Mouse (Mus musculus) intestine, postnatal 0 days (tissue): ENCODE data around the gene Hist1h2ap. TPM values are rescaled to one million over a fixed set of nuclear protein-coding genes. Genes with fewer than 3 reads are reported as not detected.
"Not testable (repeated sequence)": the region's sequence is repeated elsewhere in the genome, so short reads cannot be mapped to it uniquely, and the experiment has no call there.

Source experiments
- ATAC-seq: fragments of 200-750 bp; cut with Nextera tagmentation; 2 replicates; pipeline ENCODE4 v1.8.0; 2017; ENCODE audit warnings: mild to moderate bottlenecking, moderate TSS enrichment, moderate library complexity
- H3K27ac ChIP-seq: fragments of 300-500 bp; sonication (generic); 2 replicates; pipeline ENCODE4 v1.5.1; 2014; ENCODE audit warnings: mild to moderate bottlenecking, low read depth, low read length, moderate library complexity
- H3K27me3 ChIP-seq: fragments of 300-500 bp; sonication (generic); replicated peaks from 2 replicates; pipeline ENCODE4 v1.6.1; 2014; ENCODE audit warnings: low read length, mixed read lengths; ENCODE audit not compliant: control insufficient read depth, insufficient read depth
- H3K36me3 ChIP-seq: fragments of 300-500 bp; sonication (generic); 2 replicates; pipeline ENCODE4 v1.6.1; 2014; ENCODE audit warnings: mild to moderate bottlenecking, moderate library complexity; ENCODE audit not compliant: control insufficient read depth, insufficient read depth
- H3K4me1 ChIP-seq: fragments of 300-500 bp; sonication (generic); replicated peaks from 2 replicates; pipeline ENCODE4 v1.6.1; 2014; ENCODE audit warnings: antibody characterized with exemption, low read length, mixed read lengths; ENCODE audit not compliant: control insufficient read depth, insufficient read depth
- H3K4me2 ChIP-seq: fragments of 300-500 bp; sonication (generic); replicated peaks from 2 replicates; pipeline ENCODE4 v1.6.1; 2014; ENCODE audit warnings: low read depth, mild to moderate bottlenecking, moderate library complexity
- H3K4me3 ChIP-seq: fragments of 300-500 bp; sonication (generic); 2 replicates; pipeline ENCODE4 v1.5.1; 2014; ENCODE audit warnings: low read depth, low read length
- H3K9ac ChIP-seq: fragments of 300-500 bp; sonication (generic); 2 replicates; pipeline ENCODE4 v1.6.1; 2014; ENCODE audit warnings: mild to moderate bottlenecking, low read depth, low read length
- H3K9me3 ChIP-seq: fragments of 300-500 bp; sonication (generic); 2 replicates; pipeline ENCODE4 v1.6.1; 2016; ENCODE audit warnings: mixed run types; ENCODE audit not compliant: control insufficient read depth
- CTCF ChIP-seq: sonication (generic); IDR thresholded peaks from 2 replicates; pipeline ENCODE4 v1.5.1; 2016; ENCODE audit warnings: low read depth, mild to moderate bottlenecking, control low read depth, antibody characterized with exemption, moderate library complexity
- WGBS: fragments of 180-500 bp; shearing (Covaris S2); extraction: QIAGEN DNeasy Blood & Tissue Kit; methylation state at CpG from one replicate; pipeline ENCODE4 v1.1.7; 2014; 5-methylcytosine and 5-hydroxymethylcytosine counted together
- polyA plus RNA-seq: library from polyadenylated mRNA; unstranded; fragments of >200 nt; fragmentation: Nextera tagmentation; extraction: Ambion mirVana; gene quantifications from 2 replicates; pipeline ENCODE4 v1.2.1, GENCODE M21; 2015

Hist1h2ap gene
- polyA plus RNA-seq, 1 experiment from 2014 or later: 1,780 TPM

DNA sequence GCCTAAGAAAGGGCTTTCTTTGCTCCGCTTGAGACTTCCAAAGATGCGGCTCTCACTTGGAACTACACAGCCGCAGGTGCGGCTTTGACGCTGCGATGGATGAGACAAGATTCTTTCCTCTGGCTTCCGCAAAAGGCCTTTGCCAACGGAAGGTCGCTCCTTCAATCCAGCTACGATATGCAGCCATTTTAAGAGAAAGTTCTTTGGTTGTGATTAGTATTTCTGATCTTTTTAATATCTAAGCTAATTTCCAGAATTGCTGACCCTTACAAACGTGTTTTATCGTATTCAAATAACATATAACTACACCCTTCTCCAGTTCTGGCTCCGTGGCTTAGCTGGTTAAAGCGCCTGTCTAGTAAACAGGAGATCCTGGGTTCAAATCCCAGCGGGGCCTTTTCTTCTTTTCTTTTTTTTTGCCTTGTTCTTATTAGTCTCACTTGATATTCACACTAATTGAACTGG is 22.4 kb upstream of the Hist1h2ap start:
- Histone ChIP-seq H3K9me3 (no peaks in the 10 kb centered on the region), H3K9ac (no peak overlapping the region), H3K4me3 (peak overlapping the region; percentile 37), H3K27me3 (no peaks in the 10 kb centered on the region), H3K36me3 (no peaks in the 10 kb centered on the region), H3K27ac (no peak overlapping the region), H3K4me2 (peak overlapping the region; percentile 58), H3K4me1 (no peaks in the 10 kb centered on the region)
- 4% methylated on average over 15 of the region's 15 CpGs for WGBS
- ATAC-seq: no peak
- no peak for TF ChIP-seq CTCF

- Histone ChIP-seq H3K4me2 (peak overlapping the region; percentile 58), H3K27ac (no peak overlapping the region), H3K36me3 (no peaks in the 10 kb centered on the region), H3K4me3 (peak overlapping the region; percentile 37; the same call in 1 of the 2 replicates), H3K27me3 (no peaks in the 10 kb centered on the region), H3K4me1 (no peaks in the 10 kb centered on the region), H3K9me3 (no peaks in the 10 kb centered on the region), H3K9ac (no peak overlapping the region)
- ATAC-seq: no peak
- WGBS: 1% methylated on average over 11 of the region's 11 CpGs
- no peak for TF ChIP-seq CTCF
These were observed 21.8 kb upstream of the Hist1h2ap start for GRCm38 (mm10) chr13:21855146-21855545.

DNA sequence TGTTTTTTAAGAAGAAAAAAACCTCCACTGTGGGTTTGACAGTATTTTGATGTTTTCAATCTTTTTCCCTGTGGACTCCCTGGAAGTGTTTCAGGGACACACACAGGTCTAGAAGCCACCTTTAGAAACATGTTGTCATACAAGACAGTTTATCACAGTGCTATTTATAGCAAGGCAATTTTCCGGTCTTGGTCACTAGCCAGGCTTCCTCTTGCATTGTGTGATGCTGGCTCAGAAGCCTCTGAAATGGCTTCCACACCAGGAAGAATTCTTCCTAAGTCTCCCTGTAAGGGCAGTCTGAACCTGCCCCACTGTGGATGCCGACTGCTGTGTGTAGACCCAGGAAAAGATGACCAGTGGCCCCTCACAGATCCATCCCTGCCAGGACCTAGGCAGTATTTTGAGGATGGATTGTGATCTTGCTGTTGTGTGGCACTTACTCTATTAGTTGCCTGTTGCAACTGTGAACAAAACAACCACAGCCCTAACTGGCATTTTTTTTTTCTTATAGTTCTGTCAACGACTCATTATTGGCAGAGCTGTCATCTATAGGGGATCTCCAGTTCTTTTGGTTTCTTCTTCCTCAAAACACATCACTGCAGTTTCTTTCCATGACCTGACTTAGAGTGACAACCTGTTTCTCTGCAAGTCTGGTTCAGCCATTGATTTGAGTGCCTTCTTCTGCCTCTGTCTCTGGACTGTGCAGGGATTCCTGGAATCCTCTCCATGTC is 19.1 kb upstream of the Hist1h2ap start:
- Histone ChIP-seq H3K9me3 (no peaks in the 10 kb centered on the region), H3K27me3 (no peaks in the 10 kb centered on the region), H3K36me3 (no peaks in the 10 kb centered on the region), H3K9ac (no peak overlapping the region), H3K4me2 (no peak overlapping the region), H3K4me1 (no peaks in the 10 kb centered on the region), H3K27ac (no peak overlapping the region), H3K4me3 (no peak overlapping the region)
- 44% methylated on average over 3 of the region's 3 CpGs for WGBS
- ATAC-seq: no peak
- TF ChIP-seq CTCF: no peak

DNA sequence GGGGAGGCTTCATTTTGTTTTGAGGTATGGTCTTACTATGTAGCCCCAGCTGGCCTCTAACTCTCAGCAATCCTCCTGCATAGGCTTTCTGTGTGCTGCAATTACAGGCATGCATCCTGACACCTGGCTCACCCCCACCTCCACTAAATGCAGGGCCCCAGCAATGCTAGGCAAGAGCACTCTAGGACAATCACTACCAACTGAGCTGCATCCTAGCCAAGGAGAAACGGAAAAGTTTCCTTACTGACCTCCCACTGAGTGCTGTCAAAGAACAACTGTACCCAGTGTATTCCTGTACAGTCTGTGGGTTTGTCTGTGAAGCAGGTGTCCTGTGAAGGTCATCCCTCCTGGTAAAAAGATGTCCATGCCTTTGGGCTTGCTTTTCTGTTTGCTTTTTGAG is 17.4 kb upstream of the Hist1h2ap start:
- not testable (repeated sequence) for H3K9me3 ChIP-seq, H3K27ac ChIP-seq, H3K9ac ChIP-seq, H3K4me3 ChIP-seq, H3K27me3 ChIP-seq, H3K4me2 ChIP-seq, H3K4me1 ChIP-seq, ATAC-seq, H3K36me3 ChIP-seq
- 44% methylated on average over 1 of the region's 1 CpGs for WGBS

DNA sequence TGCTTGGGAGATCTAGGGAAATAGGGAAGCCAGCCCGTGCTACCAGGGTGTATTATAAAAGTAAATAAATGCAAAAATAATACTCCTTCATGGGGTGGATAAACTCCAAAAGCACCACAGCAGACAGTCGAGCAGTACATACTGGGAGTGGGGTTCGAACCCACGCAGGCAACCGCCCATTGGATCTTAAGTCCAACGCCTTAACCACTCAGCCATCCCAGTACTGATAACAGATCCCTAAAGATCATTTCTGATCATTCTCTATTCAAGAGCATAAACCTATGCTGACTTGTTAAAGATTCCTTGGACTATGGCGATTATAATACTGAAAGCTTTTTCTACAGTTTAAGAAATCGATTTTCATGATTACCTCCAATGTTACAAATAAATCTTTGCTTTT is 14.6 kb upstream of the Hist1h2ap start:
- no peak overlapping the region for H3K9ac ChIP-seq
- H3K4me3 ChIP-seq: no peak overlapping the region
- no peaks in the 10 kb centered on the region for H3K9me3 ChIP-seq
- no peak for ATAC-seq
- H3K27ac ChIP-seq: no peak overlapping the region
- no peak for TF ChIP-seq CTCF
- no peaks in the 10 kb centered on the region for H3K27me3 ChIP-seq
- H3K4me2 ChIP-seq: no peak overlapping the region
- no peaks in the 10 kb centered on the region for H3K36me3 ChIP-seq
- no peaks in the 10 kb centered on the region for H3K4me1 ChIP-seq
- 29% methylated on average over 8 of the region's 8 CpGs for WGBS

GRCm38 (mm10) chr13:21846356-21846755 is 13.0 kb upstream of the Hist1h2ap start:
- H3K4me3 ChIP-seq, H3K27ac ChIP-seq, ATAC-seq, H3K9ac ChIP-seq, H3K4me2 ChIP-seq, H3K9me3 ChIP-seq, H3K4me1 ChIP-seq, H3K27me3 ChIP-seq, H3K36me3 ChIP-seq: not testable (repeated sequence)

GRCm38 (mm10) chr13:21840508-21840907 is 7.2 kb upstream of the Hist1h2ap start:
- no CpG with 5 or more reads among the region's 4 CpGs for WGBS
- not testable (repeated sequence) for H3K4me2 ChIP-seq, H3K4me3 ChIP-seq, H3K36me3 ChIP-seq, H3K9me3 ChIP-seq, H3K9ac ChIP-seq, H3K27ac ChIP-seq, H3K27me3 ChIP-seq, H3K4me1 ChIP-seq
- peak; percentile 84 for ATAC-seq

DNA sequence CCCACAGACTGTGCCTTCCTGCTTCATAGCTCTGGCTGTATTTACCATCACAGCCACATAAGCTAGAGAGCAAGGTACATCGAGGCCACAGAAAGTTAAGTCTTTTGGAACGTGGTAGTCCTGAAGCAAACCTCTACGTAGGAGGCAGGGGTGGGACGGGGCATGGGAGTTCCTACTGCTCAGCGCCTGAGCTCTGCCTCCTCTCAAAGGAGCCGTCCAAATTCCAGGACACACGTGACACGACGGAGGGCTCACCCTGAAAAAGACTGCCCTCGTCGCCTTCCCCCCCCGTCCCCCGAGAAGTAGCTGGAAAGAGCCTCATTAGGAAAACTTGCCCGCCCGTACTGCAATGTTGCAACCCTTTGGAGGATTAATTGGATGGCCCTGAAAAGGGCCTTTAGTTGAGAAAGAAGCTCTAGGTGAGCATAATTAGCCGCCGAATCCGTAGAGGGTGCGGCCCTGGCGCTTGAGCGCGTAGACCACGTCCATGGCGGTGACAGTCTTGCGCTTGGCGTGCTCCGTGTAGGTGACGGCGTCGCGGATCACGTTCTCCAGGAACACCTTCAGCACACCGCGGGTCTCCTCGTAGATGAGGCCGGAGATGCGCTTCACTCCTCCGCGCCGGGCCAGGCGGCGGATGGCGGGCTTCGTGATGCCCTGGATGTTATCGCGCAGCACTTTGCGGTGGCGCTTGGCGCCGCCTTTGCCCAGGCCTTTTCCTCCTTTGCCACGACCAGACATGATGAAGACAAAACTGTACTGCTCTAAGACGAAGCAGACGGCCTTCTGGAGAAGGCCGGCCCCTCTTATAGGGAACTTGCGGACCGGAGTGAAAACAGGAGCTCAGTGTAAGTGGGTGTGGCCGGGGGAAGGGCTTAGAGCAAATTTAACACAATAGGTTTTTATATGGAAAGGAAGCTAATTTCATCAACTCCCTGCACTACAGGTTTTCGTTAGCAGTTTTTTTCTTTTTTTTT is 1.6 kb downstream of the Hist1h2ap start, which contains the start of gene Hist1h4n:
Hist1h4n (minus strand) TSS at position 779 of the 977 bp plus-strand sequence.
- not testable (repeated sequence) for H3K9ac ChIP-seq, H3K36me3 ChIP-seq, H3K9me3 ChIP-seq, H3K4me3 ChIP-seq, H3K4me1 ChIP-seq, H3K27ac ChIP-seq, H3K27me3 ChIP-seq
- H3K4me2 ChIP-seq: 0 out of 2 replicates have a peak within 1 kb of the TSS, but pooled peaks have one; percentile 32
- WGBS: under 1% methylated on average over 18 of the region's 58 CpGs
- peak; percentile 78 for ATAC-seq
